Mouse (Mus musculus) small intestine, adult 2 months (tissue): ENCODE measurements at regions not wholly inside any gene's neighbourhood (a gene's known extent, or its start where the extent isn't known, plus 50 kb on each side); places are given as distances from the start of the nearest gene placed in this dataset.

ENCODE experiments used
- CTCF ChIP-seq: fragments of 200-500 bp; IDR thresholded peaks from 2 replicates; pipeline ENCODE4 v1.5.1; 2012; ENCODE audit warnings: low read depth, mild to moderate bottlenecking, control low read depth, inconsistent platforms, low read length, moderate library complexity, mixed read lengths; ENCODE audit not compliant: insufficient replicate concordance, insufficient read length; ENCODE audit errors: extremely low read depth
- POLR2A ChIP-seq: fragments of 200-500 bp; IDR thresholded peaks from 2 replicates; pipeline ENCODE4 v1.6.1; 2012; ENCODE audit warnings: low read depth, mild to moderate bottlenecking, control low read depth, inconsistent platforms, low read length, moderate library complexity

GRCm38 (mm10) chr2:74201608-74202323 lies 290.6 kb upstream of the Atp5g3 start:
- no peak for TF ChIP-seq CTCF
- no peak for TF ChIP-seq POLR2A
